Mouse (Mus musculus): Measurements from ENCODE around the gene Tatdn3. TPM values are rescaled to one million over a fixed set of nuclear protein-coding genes. Genes with fewer than 3 reads are reported as not detected.

Tatdn3 gene
- polyA plus RNA-seq, 1 experiment from 2014 or later, result 17.4 TPM

DNA sequence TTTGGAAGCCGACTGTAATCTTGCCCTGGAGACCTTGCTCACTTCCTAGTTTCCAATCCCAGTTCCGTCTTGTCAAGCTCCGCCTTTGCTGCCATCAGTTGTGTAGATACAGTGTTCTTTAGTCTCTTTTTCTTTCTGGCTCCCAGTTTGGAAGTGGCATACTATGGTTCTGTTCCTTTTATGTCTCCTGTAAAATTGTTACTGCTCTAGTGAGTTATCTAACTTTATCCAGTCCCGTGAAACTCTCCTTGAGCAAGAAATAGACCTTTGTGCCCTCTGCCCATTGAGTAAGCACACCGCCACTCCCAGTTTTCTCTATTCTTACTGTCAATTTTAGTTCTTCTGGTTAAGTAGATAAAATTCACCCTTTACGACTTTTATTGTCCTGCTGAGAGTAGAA lies 8.9 kb upstream of the Tatdn3 start:
- Histone ChIP-seq H3K4me3 (no peak overlapping the region), H3K4me1 (no peaks in the 10 kb centered on the region), H3K9ac (no peak overlapping the region), H3K4me2 (no peak overlapping the region), H3K36me3 (replicated peaks) (no peaks in the 10 kb centered on the region), H3K9me3 (no peaks in the 10 kb centered on the region), H3K27ac (no peak overlapping the region), H3K27me3 (replicated peaks) (no peaks in the 10 kb centered on the region)
- 93% methylated on average over 6 of the region's 6 CpGs for WGBS
- ATAC-seq (replicated peaks), result no peak

DNA sequence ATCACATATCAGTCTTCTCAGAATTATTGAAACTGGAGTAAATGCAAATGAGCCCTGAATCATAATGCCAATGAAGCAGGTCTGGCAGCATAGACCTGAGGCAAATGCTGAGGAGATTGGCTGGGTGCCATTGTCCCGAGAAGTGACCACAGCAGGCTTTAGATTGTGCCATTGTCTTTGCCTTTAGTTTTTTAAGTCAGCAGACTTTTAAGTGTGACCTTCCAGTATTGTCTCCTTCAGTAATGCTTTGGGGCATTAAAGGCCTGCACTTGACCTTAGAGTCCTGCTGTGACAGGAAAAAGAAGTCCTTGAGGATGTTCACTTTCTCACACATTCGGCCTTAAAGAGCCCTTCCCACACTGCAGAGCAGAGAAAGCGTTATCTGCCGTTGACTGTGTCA lies 7.5 kb upstream of the Tatdn3 start:
- Histone ChIP-seq H3K4me1 (no peaks in the 10 kb centered on the region), H3K27ac (no peak overlapping the region), H3K36me3 (replicated peaks) (no peaks in the 10 kb centered on the region), H3K9ac (no peak overlapping the region), H3K9me3 (no peaks in the 10 kb centered on the region), H3K4me2 (no peak overlapping the region), H3K4me3 (no peak overlapping the region), H3K27me3 (replicated peaks) (no peaks in the 10 kb centered on the region)
- whole genome bisulfite sequencing, result 79% methylated on average over 4 of the region's 4 CpGs
- no peak for ATAC-seq (replicated peaks)

DNA sequence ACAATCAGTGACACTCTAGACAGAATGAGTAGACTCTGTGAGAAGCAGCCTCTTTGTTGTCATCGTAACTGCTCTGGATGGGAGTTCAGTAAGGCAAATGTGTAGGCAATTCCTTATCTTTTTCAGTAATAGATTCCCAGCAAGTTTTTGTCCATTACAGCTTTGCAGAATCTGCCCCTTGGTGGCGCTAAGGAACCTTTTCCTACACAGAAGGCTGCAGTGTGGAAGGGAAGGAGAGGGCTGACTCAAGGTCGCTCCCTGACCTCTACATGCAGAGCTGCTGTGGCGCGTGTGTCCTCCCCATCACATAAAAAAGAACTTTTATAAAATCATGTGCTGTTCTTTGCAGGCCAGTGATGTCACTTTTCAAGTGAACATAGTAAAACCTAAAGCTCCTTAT lies 5.6 kb upstream of the Tatdn3 start:
- peaks cover 7% of the 10 kb centered on the region for H3K4me1 ChIP-seq
- no peak overlapping the region for H3K9ac ChIP-seq
- H3K4me2 ChIP-seq, result no peak overlapping the region
- ATAC-seq (replicated peaks), result no peak
- WGBS, result 86% methylated on average over 5 of the region's 5 CpGs
- H3K36me3 ChIP-seq (replicated peaks), result no peaks in the 10 kb centered on the region
- no peaks in the 10 kb centered on the region for H3K9me3 ChIP-seq
- no peak overlapping the region for H3K4me3 ChIP-seq
- no peaks in the 10 kb centered on the region for H3K27me3 ChIP-seq (replicated peaks)
- H3K27ac ChIP-seq, result no peak overlapping the region

DNA sequence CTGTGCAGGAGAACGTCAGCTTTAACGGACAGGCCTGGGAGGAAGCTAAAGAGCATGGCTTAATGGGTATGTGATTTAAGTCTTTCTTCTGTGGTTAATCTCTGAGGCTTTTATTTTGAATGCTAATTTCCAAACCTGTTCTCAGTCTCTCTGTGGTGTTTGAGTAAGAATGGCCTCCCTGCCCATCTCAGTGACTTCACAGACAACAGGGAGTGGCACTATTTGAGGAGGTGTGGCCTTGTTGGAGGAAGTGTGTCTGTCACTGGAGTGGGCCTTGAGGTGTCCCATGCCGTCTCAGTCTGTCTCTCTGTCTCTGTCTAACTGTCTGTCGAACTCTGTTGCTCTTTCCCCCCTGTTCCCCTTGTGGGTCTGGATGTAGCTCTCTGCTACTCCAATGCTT lies 2.5 kb upstream of the Tatdn3 start:
- WGBS, result 91% methylated on average over 4 of the region's 4 CpGs
- Histone ChIP-seq H3K27ac (no peak overlapping the region), H3K4me3 (no peak overlapping the region), H3K27me3 (replicated peaks) (no peaks in the 10 kb centered on the region), H3K9me3 (no peaks in the 10 kb centered on the region), H3K4me1 (peaks cover 19% of the 10 kb centered on the region), H3K9ac (no peak overlapping the region), H3K36me3 (replicated peaks) (no peaks in the 10 kb centered on the region), H3K4me2 (no peak overlapping the region)
- ATAC-seq (replicated peaks), result no peak

DNA sequence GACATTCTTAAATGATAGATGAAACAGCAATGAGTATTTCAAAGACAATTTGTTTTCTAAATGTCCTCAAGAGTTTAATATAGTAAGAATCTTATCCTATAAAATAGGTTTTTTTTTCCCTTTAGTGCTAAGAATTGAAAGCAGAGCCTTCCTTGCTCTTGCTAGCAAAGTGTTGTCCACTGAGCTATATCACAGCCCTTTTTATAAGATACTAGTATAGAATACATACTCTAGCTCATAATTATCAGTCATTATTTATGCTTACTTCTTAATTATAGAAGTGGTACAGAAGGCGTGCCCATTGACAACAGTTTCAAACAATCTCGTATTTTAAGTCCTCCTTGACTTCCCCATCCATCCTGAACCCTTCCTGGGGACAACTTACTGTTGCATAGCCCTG lies 1.8 kb upstream of the Tatdn3 start:
- H3K4me2 ChIP-seq, result no peak overlapping the region
- H3K4me3 ChIP-seq, result no peak overlapping the region
- H3K36me3 ChIP-seq (replicated peaks), result no peaks in the 10 kb centered on the region
- H3K27ac ChIP-seq, result no peak overlapping the region
- ATAC-seq (replicated peaks), result no peak
- no peaks in the 10 kb centered on the region for H3K27me3 ChIP-seq (replicated peaks)
- H3K9ac ChIP-seq, result no peak overlapping the region
- peaks cover 19% of the 10 kb centered on the region for H3K4me1 ChIP-seq
- no peaks in the 10 kb centered on the region for H3K9me3 ChIP-seq
- 86% methylated on average over 2 of the region's 2 CpGs for WGBS

DNA sequence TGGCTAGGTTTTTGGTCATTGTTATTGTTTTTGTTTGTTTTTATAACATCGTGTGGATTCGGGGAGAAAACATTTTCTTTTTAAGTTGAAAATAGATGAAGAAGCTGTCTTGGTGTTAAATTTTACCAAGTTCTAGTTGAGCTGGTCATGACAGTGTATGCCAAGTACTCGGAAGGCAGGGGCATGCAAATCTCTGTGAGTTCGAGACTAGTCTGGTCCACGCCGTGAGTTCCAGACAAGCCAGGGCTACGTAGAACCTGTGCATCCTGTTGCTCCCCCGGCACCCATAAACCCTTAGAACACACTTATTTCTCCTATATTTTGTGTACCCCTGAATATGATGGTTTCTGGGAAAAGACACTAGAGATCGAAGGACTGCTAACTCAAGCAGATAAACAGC lies 968 bp upstream of the Tatdn3 start:
- WGBS, result 63% methylated on average over 9 of the region's 9 CpGs

DNA sequence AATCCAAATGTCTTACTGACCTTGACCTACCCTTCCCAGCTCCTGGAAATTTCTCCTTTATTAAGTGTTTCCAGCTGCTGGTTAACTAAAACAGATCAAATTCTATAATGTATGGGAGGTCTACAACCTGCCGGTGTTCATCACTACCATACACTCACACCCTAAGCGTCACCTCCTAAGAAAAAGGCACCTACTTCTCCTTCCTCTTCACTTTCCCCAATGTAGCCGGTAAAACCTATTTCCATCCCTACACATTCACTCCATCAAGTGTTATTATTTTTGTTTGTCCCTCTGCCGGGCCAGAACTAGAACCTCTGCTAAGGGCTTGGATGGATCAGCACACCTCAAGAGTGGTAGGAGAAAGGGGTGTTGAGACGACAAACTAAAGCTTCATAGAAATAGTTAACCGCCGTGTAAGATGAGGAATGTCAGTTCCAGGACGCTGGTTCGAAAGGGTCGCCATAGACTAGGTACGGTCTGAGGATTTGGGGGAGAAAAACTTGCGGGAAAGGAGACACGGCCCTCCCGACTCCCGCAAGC lies 421 bp downstream of the Tatdn3 start:
- 3% methylated on average over 15 of the region's 15 CpGs for whole genome bisulfite sequencing
- Histone ChIP-seq H3K4me1 (peaks cover 19% of the 10 kb centered on the region), H3K27ac (peak overlapping the region; percentile 66), H3K9me3 (no peaks in the 10 kb centered on the region), H3K4me2 (peak overlapping the region; percentile 99), H3K4me3 (peak overlapping the region; percentile 79), H3K36me3 (replicated peaks) (no peaks in the 10 kb centered on the region), H3K27me3 (replicated peaks) (no peaks in the 10 kb centered on the region), H3K9ac (peak overlapping the region; percentile 71)
- ATAC-seq (replicated peaks), result peak; percentile 76; the same call in 1 of the 2 replicates

More for the DNA sequence above, 968 bp upstream of the Tatdn3 start:
- H3K4me2 ChIP-seq, result peak overlapping the region; percentile 99
- no peak overlapping the region for H3K27ac ChIP-seq
- H3K36me3 ChIP-seq (replicated peaks), result no peaks in the 10 kb centered on the region
- H3K27me3 ChIP-seq (replicated peaks), result no peaks in the 10 kb centered on the region
- H3K4me3 ChIP-seq, result peak overlapping the region; percentile 79
- no peaks in the 10 kb centered on the region for H3K9me3 ChIP-seq
- ATAC-seq (replicated peaks), result no peak
- H3K4me1 ChIP-seq, result peaks cover 19% of the 10 kb centered on the region
- H3K9ac ChIP-seq, result no peak overlapping the region

DNA sequence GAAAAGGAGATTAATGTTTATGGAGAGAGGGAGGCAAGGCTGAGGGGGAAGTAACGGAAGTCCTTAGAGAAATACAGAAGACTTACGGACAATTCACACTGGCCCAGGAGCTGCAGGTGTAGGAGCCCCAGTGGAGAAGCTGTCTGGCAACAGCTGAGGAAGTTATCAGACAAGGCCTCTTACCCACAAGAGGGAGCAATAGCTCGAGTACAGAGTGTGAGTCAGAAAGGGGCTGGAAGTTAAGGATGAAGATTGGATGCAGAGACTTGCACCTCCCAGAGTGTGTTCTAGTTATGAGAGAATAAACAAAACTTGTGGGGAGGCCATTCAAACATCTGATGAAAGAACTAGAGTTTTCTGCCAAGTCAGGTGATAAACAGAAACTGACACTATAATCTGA lies 5.3 kb downstream of the Tatdn3 start:
- 82% methylated on average over 3 of the region's 3 CpGs for WGBS
- H3K27me3 ChIP-seq (replicated peaks), result no peaks in the 10 kb centered on the region
- H3K4me2 ChIP-seq, result no peak overlapping the region
- no peak overlapping the region for H3K27ac ChIP-seq
- no peaks in the 10 kb centered on the region for H3K9me3 ChIP-seq
- H3K9ac ChIP-seq, result no peak overlapping the region
- no peak overlapping the region for H3K4me3 ChIP-seq
- H3K4me1 ChIP-seq, result peaks cover 9% of the 10 kb centered on the region
- ATAC-seq (replicated peaks), result no peak
- H3K36me3 ChIP-seq (replicated peaks), result no peaks in the 10 kb centered on the region

DNA sequence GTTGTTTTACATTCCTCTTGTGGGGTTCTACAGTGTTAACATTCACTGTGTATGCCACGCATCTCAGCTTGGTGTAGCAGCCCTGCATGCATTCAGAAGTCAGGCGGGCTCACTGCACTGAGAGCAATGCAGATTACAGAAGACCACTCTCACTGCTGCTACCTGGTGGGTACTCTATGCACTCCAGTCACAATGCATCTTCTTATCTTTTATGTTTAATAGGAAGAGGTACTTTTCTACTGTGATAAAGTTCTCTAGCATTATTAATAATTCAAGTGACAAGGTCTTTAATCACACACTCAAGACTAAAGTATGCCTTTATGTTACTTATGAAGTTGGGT lies 7.2 kb downstream of the Tatdn3 start:
- WGBS, result 67% methylated on average over 2 of the region's 2 CpGs

DNA sequence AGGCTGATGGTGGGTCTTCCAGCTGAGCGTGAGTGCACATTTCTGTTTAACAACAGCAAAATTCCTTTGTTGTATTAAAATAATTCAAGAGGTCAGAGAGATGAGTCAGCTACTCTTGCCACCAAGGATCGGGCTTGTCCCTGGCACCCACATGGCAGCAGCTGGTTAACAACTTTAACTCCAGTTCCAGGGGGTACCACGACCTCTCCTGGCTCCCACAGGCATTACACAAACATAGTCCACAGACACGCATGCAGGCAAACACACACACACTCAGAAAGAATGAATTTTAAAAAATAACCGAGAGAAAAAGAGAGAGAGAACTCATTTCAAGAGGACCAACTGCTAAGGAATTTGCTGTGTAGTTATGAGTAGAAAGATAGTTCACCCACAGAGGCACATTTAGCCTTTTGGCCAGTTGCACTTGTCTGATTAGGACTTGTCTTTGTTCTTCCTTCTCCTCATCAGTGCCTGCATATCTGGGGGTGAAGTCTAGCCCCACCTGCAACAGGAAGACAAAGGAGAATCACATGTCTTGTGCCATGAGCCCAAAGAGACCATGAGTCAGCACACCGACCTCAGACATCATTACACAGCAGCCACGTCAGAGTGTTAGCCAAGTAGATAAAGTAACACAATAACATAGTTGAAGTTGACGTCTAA lies 7.7 kb downstream of the Tatdn3 start:
- Histone ChIP-seq H3K4me3 (no peak overlapping the region), H3K9ac (no peak overlapping the region), H3K4me1 (no peaks in the 10 kb centered on the region), H3K9me3 (no peaks in the 10 kb centered on the region), H3K27ac (no peak overlapping the region), H3K36me3 (replicated peaks) (no peaks in the 10 kb centered on the region), H3K4me2 (no peak overlapping the region), H3K27me3 (replicated peaks) (no peaks in the 10 kb centered on the region)
- WGBS, result 76% methylated on average over 8 of the region's 8 CpGs
- ATAC-seq (replicated peaks), result no peak

More for the DNA sequence above, 7.2 kb downstream of the Tatdn3 start:
- no peaks in the 10 kb centered on the region for H3K9me3 ChIP-seq
- no peaks in the 10 kb centered on the region for H3K27me3 ChIP-seq (replicated peaks)
- ATAC-seq (replicated peaks), result no peak
- no peak overlapping the region for H3K27ac ChIP-seq
- H3K36me3 ChIP-seq (replicated peaks), result no peaks in the 10 kb centered on the region
- no peaks in the 10 kb centered on the region for H3K4me1 ChIP-seq
- H3K4me2 ChIP-seq, result no peak overlapping the region
- no peak overlapping the region for H3K4me3 ChIP-seq
- no peak overlapping the region for H3K9ac ChIP-seq

DNA sequence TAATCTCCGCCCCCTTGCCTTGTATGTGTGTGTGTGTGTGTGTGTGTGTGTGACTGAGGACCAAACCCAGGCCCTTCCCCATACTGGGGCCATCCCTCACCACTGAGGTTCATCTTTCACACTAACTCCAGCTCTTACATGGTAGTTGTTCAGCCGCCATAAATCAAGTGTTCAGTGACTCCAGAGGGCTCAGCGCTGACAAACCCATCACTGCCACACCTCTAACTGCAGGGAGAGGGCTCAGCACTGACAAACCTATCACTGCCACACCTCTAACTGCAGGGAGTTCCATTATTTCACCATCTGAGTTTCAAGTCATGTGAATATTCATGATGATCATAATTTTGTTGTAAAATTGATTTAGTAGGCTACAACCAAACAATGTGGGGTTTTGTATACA lies 9.2 kb downstream of the Tatdn3 start:
- H3K27me3 ChIP-seq (replicated peaks), result no peaks in the 10 kb centered on the region
- H3K4me2 ChIP-seq, result no peak overlapping the region
- H3K27ac ChIP-seq, result no peak overlapping the region
- 85% methylated on average over 3 of the region's 3 CpGs for WGBS
- no peaks in the 10 kb centered on the region for H3K9me3 ChIP-seq
- H3K4me3 ChIP-seq, result no peak overlapping the region
- ATAC-seq (replicated peaks), result no peak
- H3K9ac ChIP-seq, result no peak overlapping the region
- H3K36me3 ChIP-seq (replicated peaks), result no peaks in the 10 kb centered on the region
- H3K4me1 ChIP-seq, result no peaks in the 10 kb centered on the region

DNA sequence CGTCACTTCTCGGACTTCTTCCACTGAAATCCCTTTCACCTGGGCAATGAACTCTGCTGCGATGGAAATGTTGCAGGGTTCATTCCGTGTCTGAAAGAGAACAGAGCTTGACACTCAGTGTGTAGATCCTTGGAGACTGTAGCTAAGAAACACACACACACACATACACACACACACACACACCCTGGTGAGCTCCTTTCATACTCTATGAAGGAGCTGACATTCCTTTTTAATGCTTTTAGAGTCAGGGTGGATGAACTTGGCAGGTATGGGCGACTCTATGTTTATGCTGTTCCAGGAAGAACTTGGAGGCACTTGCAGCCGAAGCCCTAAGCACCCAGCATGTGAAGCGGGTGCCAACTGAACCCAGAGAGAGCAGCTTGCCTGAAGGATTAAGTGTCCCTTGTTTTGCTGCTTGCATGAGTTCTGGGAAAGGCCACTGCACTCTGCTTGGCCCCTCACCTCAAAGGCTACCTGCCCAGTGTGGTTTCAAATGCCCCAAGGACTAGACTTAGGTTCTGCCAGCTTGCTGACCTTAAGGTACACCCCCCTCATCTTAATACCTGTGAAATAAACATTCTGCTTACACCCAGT lies 16.4 kb downstream of the Tatdn3 start:
- no peak overlapping the region for H3K9ac ChIP-seq
- no peak for ATAC-seq (replicated peaks)
- 66% methylated on average over 7 of the region's 7 CpGs for WGBS
- no peaks in the 10 kb centered on the region for H3K36me3 ChIP-seq (replicated peaks)
- no peak overlapping the region for H3K4me3 ChIP-seq
- no peaks in the 10 kb centered on the region for H3K4me1 ChIP-seq
- H3K4me2 ChIP-seq, result no peak overlapping the region
- H3K27me3 ChIP-seq (replicated peaks), result no peaks in the 10 kb centered on the region
- H3K27ac ChIP-seq, result no peak overlapping the region
- H3K9me3 ChIP-seq, result no peaks in the 10 kb centered on the region

DNA sequence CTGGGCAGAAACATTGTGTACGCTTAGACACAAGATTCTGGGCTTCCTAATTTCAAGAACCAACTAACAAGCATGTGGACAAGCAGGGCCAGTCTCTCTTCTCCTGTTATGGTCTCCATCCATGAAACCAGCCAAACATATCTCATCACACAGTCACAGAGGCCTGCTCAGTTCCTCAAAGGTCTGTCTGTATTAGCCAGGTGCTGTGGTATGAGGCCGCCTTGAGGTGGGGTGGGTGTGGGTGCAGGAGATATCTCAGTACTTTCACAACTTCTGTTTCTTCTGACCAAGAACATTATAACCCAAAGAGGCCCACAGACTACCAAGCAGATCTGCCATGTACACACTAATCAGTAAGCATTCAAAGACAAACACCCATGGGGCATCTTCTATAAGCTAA lies 17.5 kb downstream of the Tatdn3 start:
- no peak overlapping the region for H3K4me2 ChIP-seq
- H3K4me1 ChIP-seq, result no peaks in the 10 kb centered on the region
- H3K9me3 ChIP-seq, result no peaks in the 10 kb centered on the region
- 94% methylated on average over 2 of the region's 2 CpGs for WGBS
- no peak overlapping the region for H3K27ac ChIP-seq
- H3K27me3 ChIP-seq (replicated peaks), result no peaks in the 10 kb centered on the region
- no peak overlapping the region for H3K9ac ChIP-seq
- no peaks in the 10 kb centered on the region for H3K36me3 ChIP-seq (replicated peaks)
- no peak for ATAC-seq (replicated peaks)
- H3K4me3 ChIP-seq, result no peak overlapping the region

Data from midbrain, embryonic 15.5 days (tissue).